Mouse (Mus musculus): Measurements from ENCODE around the gene Snta1.

DNA sequence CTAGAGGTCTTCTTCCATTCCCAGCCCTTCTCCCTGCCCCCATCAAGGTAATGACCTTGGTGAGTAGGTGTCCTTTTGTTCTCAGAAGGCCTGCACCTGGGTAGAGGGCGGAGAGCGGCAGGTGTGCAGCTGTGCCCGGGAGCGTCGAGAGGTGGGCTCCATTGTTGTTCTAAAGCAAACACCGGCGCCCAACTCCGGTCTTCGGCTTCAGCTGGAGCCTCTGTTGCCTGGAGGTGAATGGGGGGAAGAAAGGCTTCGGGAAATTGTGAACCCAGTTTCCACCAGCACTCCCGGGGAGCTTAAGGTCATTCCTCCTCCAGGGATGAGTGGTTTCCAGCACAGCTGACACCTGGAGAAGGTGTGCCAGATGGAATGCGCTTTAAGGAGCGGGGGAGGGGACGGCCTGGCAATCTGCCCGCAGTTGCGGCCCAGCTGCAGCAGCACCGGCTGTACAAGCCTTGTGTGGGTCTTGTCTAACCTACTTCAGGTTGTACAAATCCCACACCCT lies 20.0 kb upstream of the Snta1 start:
- TF ChIP-seq CTCF (IDR thresholded peaks at IDR 0.05; ENCODE audit: control insufficient read depth, insufficient read depth, insufficient replicate concordance, low read depth, low read length) (no peak), POLR2A (IDR thresholded peaks at IDR 0.05; ENCODE audit: control insufficient read depth, low read depth, low read length) (no peak)

All from testis, adult 2 months (tissue).